Mouse (Mus musculus): ENCODE measurements at regions not wholly inside any gene's neighbourhood (a gene's known extent, or its start where the extent isn't known, plus 50 kb on each side); places are given as distances from the start of the nearest gene placed in this dataset.

- TF ChIP-seq CTCF (IDR thresholded peaks at IDR 0.05), result no peak
- ChIA-PET POLR2A (no interaction called here), CTCF (interaction anchor here (1.0 kb wide), 1 partner anchor 11 kb away, joined by 3 read pairs; no protein-coding TSS in a partner anchor)
- DNase-seq (ENCODE audit: low read depth, low spot score) (no peak), ATAC-seq (no peak)
- in situ Hi-C loops (cut with MboI; ENCODE audit: low pct_unique_long_range_greater_than_20kb), result loop anchor here (5.0 kb wide), 1 partner anchor 335 kb away; the partner anchor contains the start of gene Fat4
- peaks cover 7% of the 10 kb centered on the region for H3K27me3 ChIP-seq
These were observed 335.3 kb downstream of the Fat4 start for GRCm38 (mm10) chr3:39222059-39222458.

- CTCF ChIA-PET, result no interaction called here
These were observed 348.2 kb downstream of the Fat4 start for GRCm38 (mm10) chr3:39234921-39235320.

GRCm38 (mm10) chr3:39248712-39249111, 362.0 kb downstream of the Fat4 start:
- ChIA-PET POLR2A (no interaction called here), CTCF (no interaction called here)
- no peak for TF ChIP-seq CTCF (IDR thresholded peaks at IDR 0.05)
- ATAC-seq, result no peak
- H3K27me3 ChIP-seq, result peaks cover 6% of the 10 kb centered on the region
- DNase-seq (ENCODE audit: low read depth, low spot score), result no peak
- in situ Hi-C loops (cut with MboI; ENCODE audit: low pct_unique_long_range_greater_than_20kb), result no loop called here

More at GRCm38 (mm10) chr3:39234921-39235320, 348.2 kb downstream of the Fat4 start:
- no peak for TF ChIP-seq CTCF (IDR thresholded peaks at IDR 0.05)
- no peak for ATAC-seq
- POLR2A ChIA-PET, result no interaction called here
- DNase-seq (ENCODE audit: low read depth, low spot score), result no peak
- in situ Hi-C loops (cut with MboI; ENCODE audit: low pct_unique_long_range_greater_than_20kb), result no loop called here
- peaks cover 4% of the 10 kb centered on the region for H3K27me3 ChIP-seq

GRCm38 (mm10) chr3:39249224-39249892, 362.6 kb downstream of the Fat4 start:
- no peak for TF ChIP-seq CTCF (IDR thresholded peaks at IDR 0.05)
- DNase-seq (ENCODE audit: low read depth, low spot score) (peak; percentile 70), ATAC-seq (no peak)
- ChIA-PET POLR2A (no interaction called here), CTCF (no interaction called here)
- H3K27me3 ChIP-seq, result peaks cover 6% of the 10 kb centered on the region
- in situ Hi-C loops (cut with MboI; ENCODE audit: low pct_unique_long_range_greater_than_20kb), result no loop called here

GRCm38 (mm10) chr3:39253076-39253475, 366.3 kb downstream of the Fat4 start:
- no peak for ATAC-seq
- ChIA-PET POLR2A (no interaction called here), CTCF (interaction anchor here (1.1 kb wide), 1 partner anchor 11 kb away, joined by 3 read pairs; no protein-coding TSS in a partner anchor)
- no peak for TF ChIP-seq CTCF (IDR thresholded peaks at IDR 0.05)
- H3K27me3 ChIP-seq, result no peaks in the 10 kb centered on the region
- in situ Hi-C loops (cut with MboI; ENCODE audit: low pct_unique_long_range_greater_than_20kb), result no loop called here
- no peak for DNase-seq (ENCODE audit: low read depth, low spot score)

- H3K27me3 ChIP-seq, result no peaks in the 10 kb centered on the region
- ChIA-PET CTCF (interaction anchor here (1.7 kb wide), 1 partner anchor 10 kb away, joined by 4 read pairs; no protein-coding TSS in a partner anchor), POLR2A (no interaction called here)
- ATAC-seq (no peak), DNase-seq (ENCODE audit: low read depth, low spot score) (no peak)
- no peak for TF ChIP-seq CTCF (IDR thresholded peaks at IDR 0.05)
- in situ Hi-C loops (cut with MboI; ENCODE audit: low pct_unique_long_range_greater_than_20kb), result no loop called here
These were observed 378.1 kb downstream of the Fat4 start for GRCm38 (mm10) chr3:39264671-39265430.

GRCm38 (mm10) chr3:39265606-39266005, 378.9 kb downstream of the Fat4 start:
- DNase-seq (ENCODE audit: low read depth, low spot score) (peak; percentile 87), ATAC-seq (peak; percentile 75)
- ChIA-PET CTCF (no interaction called here), POLR2A (no interaction called here)
- no peaks in the 10 kb centered on the region for H3K27me3 ChIP-seq
- no peak for TF ChIP-seq CTCF (IDR thresholded peaks at IDR 0.05)
- in situ Hi-C loops (cut with MboI; ENCODE audit: low pct_unique_long_range_greater_than_20kb), result no loop called here

- in situ Hi-C loops (cut with MboI; ENCODE audit: low pct_unique_long_range_greater_than_20kb), result no loop called here
- POLR2A ChIA-PET, result no interaction called here
- CTCF ChIA-PET, result interaction anchor here (1.4 to 1.8 kb wide), 2 partner anchors 11 to 19 kb away, joined by 3 to 4 read pairs; no protein-coding TSS in a partner anchor
- DNase-seq (ENCODE audit: low read depth, low spot score) (peak; percentile 46), ATAC-seq (peak; percentile 52)
- TF ChIP-seq CTCF (IDR thresholded peaks at IDR 0.05), result no peak
- H3K27me3 ChIP-seq, result no peaks in the 10 kb centered on the region
These were observed 382.6 kb downstream of the Fat4 start for GRCm38 (mm10) chr3:39269388-39269787.

- H3K27me3 ChIP-seq, result no peaks in the 10 kb centered on the region
- ChIA-PET POLR2A (no interaction called here), CTCF (no interaction called here)
- in situ Hi-C loops (cut with MboI; ENCODE audit: low pct_unique_long_range_greater_than_20kb), result no loop called here
- DNase-seq (ENCODE audit: low read depth, low spot score) (no peak), ATAC-seq (no peak)
- no peak for TF ChIP-seq CTCF (IDR thresholded peaks at IDR 0.05)
These were observed 385.9 kb downstream of the Fat4 start for GRCm38 (mm10) chr3:39272616-39273015.

GRCm38 (mm10) chr3:39276897-39277296, 390.2 kb downstream of the Fat4 start:
- no peak for TF ChIP-seq CTCF (IDR thresholded peaks at IDR 0.05)
- in situ Hi-C loops (cut with MboI; ENCODE audit: low pct_unique_long_range_greater_than_20kb), result no loop called here
- DNase-seq (ENCODE audit: low read depth, low spot score) (no peak), ATAC-seq (no peak)
- ChIA-PET CTCF (interaction anchor here (0.8 to 1.6 kb wide), 5 partner anchors 8 to 21 kb away, joined by 3 to 4 read pairs (median 4); no protein-coding TSS in a partner anchor), POLR2A (no interaction called here)
- H3K27me3 ChIP-seq, result no peaks in the 10 kb centered on the region

- TF ChIP-seq CTCF (IDR thresholded peaks at IDR 0.05), result no peak
- DNase-seq (ENCODE audit: low read depth, low spot score), result no peak
- no peaks in the 10 kb centered on the region for H3K27me3 ChIP-seq
- ChIA-PET CTCF (interaction anchor here (0.8 to 1.6 kb wide), 2 partner anchors 9 to 21 kb away, joined by 3 to 4 read pairs; no protein-coding TSS in a partner anchor), POLR2A (no interaction called here)
- in situ Hi-C loops (cut with MboI; ENCODE audit: low pct_unique_long_range_greater_than_20kb), result no loop called here
- ATAC-seq, result no peak
These were observed 390.6 kb downstream of the Fat4 start for GRCm38 (mm10) chr3:39277310-39277709.

Data from Patski (cell line).